Mouse (Mus musculus): Measurements from ENCODE around the gene Prap1. TPM values are rescaled to one million over a fixed set of nuclear protein-coding genes. Genes with fewer than 3 reads are reported as not detected.

Prap1 gene
- polyA plus RNA-seq, 1 experiment = not detected

DNA sequence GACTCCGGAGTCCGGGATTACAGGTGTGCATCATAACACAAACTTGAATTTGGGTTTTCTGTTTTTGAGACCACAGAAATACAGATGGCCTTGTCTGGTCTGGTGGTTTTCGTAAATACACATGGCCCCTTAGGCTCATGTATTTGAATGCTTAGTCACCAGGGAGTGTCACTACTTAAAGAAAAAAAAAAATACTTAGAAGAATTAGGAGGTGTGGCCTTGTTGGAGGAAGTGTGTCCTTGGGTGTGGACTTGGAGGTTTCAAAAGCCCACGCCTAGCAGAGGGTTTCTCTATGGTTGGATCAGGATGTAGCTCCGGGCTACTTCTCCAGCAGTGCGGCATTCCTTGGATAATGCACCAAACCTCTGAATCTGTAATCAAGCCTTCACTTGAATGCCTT is 15.5 kb upstream of the Prap1 start:
- TF ChIP-seq CTCF (IDR thresholded peaks at IDR 0.05; ENCODE audit: control insufficient read depth, insufficient read depth, insufficient read length) (no peak), MYOG (IDR thresholded peaks at IDR 0.05; ENCODE audit: control insufficient read depth, extremely low read depth, insufficient read length) (no peak), CEBPB (IDR thresholded peaks at IDR 0.05; ENCODE audit: low read depth) (no peak), USF1 (IDR thresholded peaks at IDR 0.05; ENCODE audit: low read depth) (no peak), MYOD1 (IDR thresholded peaks at IDR 0.05; ENCODE audit: control insufficient read depth, insufficient read length, low read depth) (no peak), MAX (IDR thresholded peaks at IDR 0.05) (no peak), FOSL1 (IDR thresholded peaks at IDR 0.05; ENCODE audit: insufficient read depth, low read length, poor library complexity, severe bottlenecking) (no peak)
- no peak overlapping the region for H3K4me3 ChIP-seq (ENCODE audit: insufficient read depth, poor library complexity, severe bottlenecking)
- H3K79me3 ChIP-seq (ENCODE audit: low read depth) = no peaks in the 10 kb centered on the region
- no peaks in the 10 kb centered on the region for H3K79me2 ChIP-seq (ENCODE audit: control insufficient read depth, insufficient read depth)
- H3K27me3 ChIP-seq (ENCODE audit: control insufficient read depth, insufficient read depth, insufficient read length) = peaks cover 3% of the 10 kb centered on the region
- H3K36me3 ChIP-seq (ENCODE audit: control insufficient read depth, insufficient read depth) = no peaks in the 10 kb centered on the region
- H3ac ChIP-seq (ENCODE audit: control insufficient read depth, insufficient read length, low read depth) = no peak overlapping the region

DNA sequence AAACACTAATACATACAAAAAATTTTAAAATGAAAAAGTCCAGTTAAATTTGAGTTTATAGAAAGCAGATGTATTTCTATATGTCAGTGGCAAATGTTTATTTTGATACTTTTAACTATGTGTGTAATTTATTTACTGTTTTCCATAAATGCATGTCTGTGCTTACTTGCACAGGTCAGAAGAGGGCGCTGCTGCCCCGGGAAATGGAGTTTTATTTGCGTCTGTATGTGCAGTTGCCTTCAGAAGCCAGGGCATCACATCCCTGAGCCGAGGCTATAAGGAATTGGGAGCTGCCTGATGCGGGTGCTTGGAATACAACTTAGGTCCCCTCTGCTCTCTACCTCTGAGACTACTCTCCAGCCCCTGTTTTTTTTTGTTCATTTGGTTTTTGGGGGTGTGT is 14.5 kb upstream of the Prap1 start:
- Histone ChIP-seq H3K4me3 (ENCODE audit: insufficient read depth, poor library complexity, severe bottlenecking) (no peak overlapping the region), H3K79me2 (ENCODE audit: control insufficient read depth, insufficient read depth) (no peaks in the 10 kb centered on the region), H3K27me3 (ENCODE audit: control insufficient read depth, insufficient read depth, insufficient read length) (no peaks in the 10 kb centered on the region), H3ac (ENCODE audit: control insufficient read depth, insufficient read length, low read depth) (no peak overlapping the region), H3K36me3 (ENCODE audit: control insufficient read depth, insufficient read depth) (no peaks in the 10 kb centered on the region), H3K79me3 (ENCODE audit: low read depth) (no peaks in the 10 kb centered on the region)
- TF ChIP-seq CTCF (IDR thresholded peaks at IDR 0.05; ENCODE audit: control insufficient read depth, insufficient read depth, insufficient read length) (peak; percentile 44), FOSL1 (IDR thresholded peaks at IDR 0.05; ENCODE audit: insufficient read depth, low read length, poor library complexity, severe bottlenecking) (no peak)

GRCm38 (mm10) chr7:140080503-140081156 is 12.6 kb upstream of the Prap1 start:
- no peaks in the 10 kb centered on the region for H3K79me2 ChIP-seq (ENCODE audit: control insufficient read depth, insufficient read depth)
- no peak overlapping the region for H3K4me3 ChIP-seq (ENCODE audit: insufficient read depth, poor library complexity, severe bottlenecking)
- H3K27me3 ChIP-seq (ENCODE audit: control insufficient read depth, insufficient read depth, insufficient read length) = no peaks in the 10 kb centered on the region
- TF ChIP-seq CTCF (IDR thresholded peaks at IDR 0.05; ENCODE audit: control insufficient read depth, insufficient read depth, insufficient read length) = no peak
- no peak for TF ChIP-seq FOSL1 (IDR thresholded peaks at IDR 0.05; ENCODE audit: insufficient read depth, low read length, poor library complexity, severe bottlenecking)
- no peak for TF ChIP-seq USF1 (IDR thresholded peaks at IDR 0.05; ENCODE audit: low read depth)
- H3K36me3 ChIP-seq (ENCODE audit: control insufficient read depth, insufficient read depth) = no peaks in the 10 kb centered on the region
- no peak overlapping the region for H3ac ChIP-seq (ENCODE audit: control insufficient read depth, insufficient read length, low read depth)
- no peaks in the 10 kb centered on the region for H3K79me3 ChIP-seq (ENCODE audit: low read depth)

DNA sequence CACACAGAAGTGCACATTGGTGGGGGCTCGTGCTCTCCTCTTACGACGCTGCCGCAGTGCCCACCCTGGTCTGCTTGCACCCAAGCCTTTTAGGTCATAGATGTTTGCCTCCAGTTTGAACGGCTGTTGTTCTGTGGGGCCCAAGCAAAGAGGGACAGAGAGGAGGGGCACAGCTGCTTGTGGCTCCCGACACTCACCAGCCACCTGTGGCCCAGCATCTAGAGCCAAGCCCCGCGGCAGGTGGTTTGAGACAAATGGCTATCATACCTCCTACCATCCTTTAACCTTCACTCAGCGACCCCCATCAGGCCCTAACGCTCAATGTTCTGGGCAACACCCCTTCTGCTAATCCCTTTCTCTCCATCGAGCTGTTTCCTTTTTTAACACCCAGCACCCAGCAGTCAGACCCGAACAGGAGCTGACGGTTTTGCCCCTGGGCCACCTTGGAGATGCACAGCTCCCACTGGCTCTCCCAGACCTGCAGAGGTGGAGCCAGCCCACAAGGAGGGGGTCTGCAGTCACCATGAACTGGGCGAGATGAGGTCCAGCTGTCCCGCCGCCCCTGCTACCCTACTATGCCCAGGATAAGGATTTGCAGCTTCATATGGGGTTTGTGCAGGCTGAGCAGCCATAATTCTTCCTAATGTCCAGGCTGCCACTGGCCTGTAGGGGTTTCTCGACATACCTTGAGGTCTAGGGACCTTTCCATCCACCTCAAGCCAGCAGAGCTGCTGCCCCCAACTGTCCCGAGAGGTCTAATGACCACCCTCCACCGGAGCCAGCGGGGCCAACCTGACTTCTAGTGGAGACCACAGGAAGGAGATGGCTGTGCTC is 11.6 kb upstream of the Prap1 start:
- Histone ChIP-seq H3K79me2 (ENCODE audit: control insufficient read depth, insufficient read depth) (no peaks in the 10 kb centered on the region), H3K36me3 (ENCODE audit: control insufficient read depth, insufficient read depth) (no peaks in the 10 kb centered on the region), H3ac (ENCODE audit: control insufficient read depth, insufficient read length, low read depth) (no peak overlapping the region), H3K79me3 (ENCODE audit: low read depth) (no peaks in the 10 kb centered on the region), H3K4me3 (ENCODE audit: insufficient read depth, poor library complexity, severe bottlenecking) (no peak overlapping the region), H3K27me3 (ENCODE audit: control insufficient read depth, insufficient read depth, insufficient read length) (no peaks in the 10 kb centered on the region)
- no peak for TF ChIP-seq MAX (IDR thresholded peaks at IDR 0.05)
- TF ChIP-seq USF1 (IDR thresholded peaks at IDR 0.05; ENCODE audit: low read depth) = no peak
- TF ChIP-seq CTCF (IDR thresholded peaks at IDR 0.05; ENCODE audit: control insufficient read depth, insufficient read depth, insufficient read length) = no peak

DNA sequence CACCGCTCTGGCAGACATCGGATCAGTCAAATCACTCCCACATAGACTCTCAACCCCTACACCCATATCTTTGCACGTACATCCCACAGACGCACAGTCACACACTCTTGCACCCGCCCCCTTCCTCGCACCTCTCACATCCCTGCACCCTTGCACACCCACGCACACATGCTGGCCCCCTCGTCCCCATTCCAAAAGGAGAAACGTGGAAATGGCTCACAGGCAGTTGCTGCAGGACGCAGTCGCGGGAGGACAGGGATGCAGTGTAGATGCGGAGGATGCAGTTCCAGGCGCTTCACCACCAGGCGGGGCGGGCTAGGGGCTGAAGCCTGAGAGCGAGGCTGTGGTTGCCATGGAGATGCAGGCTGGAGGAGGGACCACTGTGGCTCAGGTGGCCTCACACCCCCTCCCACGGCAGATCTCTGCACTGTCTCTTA is 10.9 kb upstream of the Prap1 start, which contains the start of gene Caly:
TSS of gene Caly (minus strand) at position 307 of the 437 bp plus-strand sequence.
- Histone ChIP-seq H3K79me2 (ENCODE audit: control insufficient read depth, insufficient read depth) (no peaks in the 10 kb centered on the region), H3K79me3 (ENCODE audit: low read depth) (no peaks in the 10 kb centered on the region), H3K4me3 (ENCODE audit: insufficient read depth, poor library complexity, severe bottlenecking) (no peak within 1 kb of the TSS), H3ac (ENCODE audit: control insufficient read depth, insufficient read length, low read depth) (no peak within 1 kb of the TSS), H3K27me3 (ENCODE audit: control insufficient read depth, insufficient read depth, insufficient read length) (no peaks in the 10 kb centered on the region), H3K36me3 (ENCODE audit: control insufficient read depth, insufficient read depth) (no peaks in the 10 kb centered on the region)
- TF ChIP-seq CTCF (IDR thresholded peaks at IDR 0.05; ENCODE audit: control insufficient read depth, insufficient read depth, insufficient read length) (no peak), MAX (IDR thresholded peaks at IDR 0.05) (no peak), MYOD1 (IDR thresholded peaks at IDR 0.05; ENCODE audit: control insufficient read depth, insufficient read length, low read depth) (no peak), FOSL1 (IDR thresholded peaks at IDR 0.05; ENCODE audit: insufficient read depth, low read length, poor library complexity, severe bottlenecking) (no peak), USF1 (IDR thresholded peaks at IDR 0.05; ENCODE audit: low read depth) (no peak), CEBPB (IDR thresholded peaks at IDR 0.05; ENCODE audit: low read depth) (no peak), MYOG (IDR thresholded peaks at IDR 0.05; ENCODE audit: control insufficient read depth, extremely low read depth, insufficient read length) (no peak)

- Histone ChIP-seq H3K4me3 (ENCODE audit: insufficient read depth, poor library complexity, severe bottlenecking) (no peak overlapping the region), H3K27me3 (ENCODE audit: control insufficient read depth, insufficient read depth, insufficient read length) (no peaks in the 10 kb centered on the region), H3K36me3 (ENCODE audit: control insufficient read depth, insufficient read depth) (no peaks in the 10 kb centered on the region), H3K79me3 (ENCODE audit: low read depth) (no peaks in the 10 kb centered on the region), H3ac (ENCODE audit: control insufficient read depth, insufficient read length, low read depth) (no peak overlapping the region), H3K79me2 (ENCODE audit: control insufficient read depth, insufficient read depth) (no peaks in the 10 kb centered on the region)
- TF ChIP-seq CEBPB (IDR thresholded peaks at IDR 0.05; ENCODE audit: low read depth) (no peak), MYOG (IDR thresholded peaks at IDR 0.05; ENCODE audit: control insufficient read depth, extremely low read depth, insufficient read length) (no peak), MYOD1 (IDR thresholded peaks at IDR 0.05; ENCODE audit: control insufficient read depth, insufficient read length, low read depth) (no peak), FOSL1 (IDR thresholded peaks at IDR 0.05; ENCODE audit: insufficient read depth, low read length, poor library complexity, severe bottlenecking) (no peak), MAX (IDR thresholded peaks at IDR 0.05) (no peak), CTCF (IDR thresholded peaks at IDR 0.05; ENCODE audit: control insufficient read depth, insufficient read depth, insufficient read length) (no peak), USF1 (IDR thresholded peaks at IDR 0.05; ENCODE audit: low read depth) (no peak)
These were observed 2.6 kb upstream of the Prap1 start for GRCm38 (mm10) chr7:140090601-140091000.

All from C2C12 (cell line).